Mouse (Mus musculus): ENCODE measurements around the gene Ctbp2. TPM values are rescaled to one million over a fixed set of nuclear protein-coding genes. Genes with fewer than 3 reads are reported as not detected.

The Ctbp2 gene
- polyA plus RNA-seq, 1 experiment from 2014 or later, result 46.8 TPM

DNA sequence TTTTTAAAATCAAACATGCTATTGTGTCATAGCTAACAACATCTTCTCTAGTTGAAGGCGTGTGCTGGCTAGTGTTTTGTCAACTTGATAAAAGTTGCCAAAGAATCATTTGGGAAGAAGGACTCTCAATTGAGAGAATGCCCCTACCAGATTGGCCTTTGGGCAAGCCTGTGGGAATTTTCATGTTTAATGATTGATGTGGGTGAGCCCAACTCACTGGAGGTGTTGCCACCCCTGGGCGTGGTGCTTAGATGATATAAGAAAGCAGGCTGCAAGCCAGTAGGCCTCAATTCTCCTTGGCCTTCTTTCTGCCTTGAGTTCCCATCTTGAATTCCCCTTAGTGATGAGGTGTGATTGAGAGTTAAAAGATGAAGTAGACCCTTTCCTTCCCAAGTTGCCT is 146.2 kb downstream of the Ctbp2 start:
- H3K27ac ChIP-seq (replicated peaks), result no peak overlapping the region
- H3K36me3 ChIP-seq, result peaks cover 69% of the 10 kb centered on the region
- no peak overlapping the region for H3K4me2 ChIP-seq
- ATAC-seq (ENCODE audit: extremely low read depth, insufficient number of reproducible peaks, low FRiP score, low TSS enrichment), result no peak
- no peaks in the 10 kb centered on the region for H3K9me3 ChIP-seq
- H3K9ac ChIP-seq, result no peak overlapping the region
- 96% methylated on average over 2 of the region's 2 CpGs for WGBS
- H3K4me1 ChIP-seq, result peaks cover 9% of the 10 kb centered on the region; the same call in 1 of the 2 replicates
- no peaks in the 10 kb centered on the region for H3K27me3 ChIP-seq (replicated peaks)
- H3K4me3 ChIP-seq, result no peak overlapping the region

GRCm38 (mm10) chr7:132976079-132976478 is 148.1 kb downstream of the Ctbp2 start:
- H3K9ac ChIP-seq, result no peak overlapping the region
- no peak overlapping the region for H3K27ac ChIP-seq (replicated peaks)
- no peak overlapping the region for H3K4me2 ChIP-seq
- 90% methylated on average over 2 of the region's 2 CpGs for WGBS
- ATAC-seq (ENCODE audit: extremely low read depth, insufficient number of reproducible peaks, low FRiP score, low TSS enrichment), result no peak
- H3K27me3 ChIP-seq (replicated peaks), result no peaks in the 10 kb centered on the region
- peaks cover 54% of the 10 kb centered on the region for H3K36me3 ChIP-seq
- no peaks in the 10 kb centered on the region for H3K4me1 ChIP-seq
- H3K4me3 ChIP-seq, result no peak overlapping the region
- H3K9me3 ChIP-seq, result no peaks in the 10 kb centered on the region

GRCm38 (mm10) chr7:132972079-132972478 is 152.1 kb downstream of the Ctbp2 start:
- ATAC-seq (ENCODE audit: extremely low read depth, insufficient number of reproducible peaks, low FRiP score, low TSS enrichment), result no peak
- no peak overlapping the region for H3K9ac ChIP-seq
- H3K9me3 ChIP-seq, result no peaks in the 10 kb centered on the region

DNA sequence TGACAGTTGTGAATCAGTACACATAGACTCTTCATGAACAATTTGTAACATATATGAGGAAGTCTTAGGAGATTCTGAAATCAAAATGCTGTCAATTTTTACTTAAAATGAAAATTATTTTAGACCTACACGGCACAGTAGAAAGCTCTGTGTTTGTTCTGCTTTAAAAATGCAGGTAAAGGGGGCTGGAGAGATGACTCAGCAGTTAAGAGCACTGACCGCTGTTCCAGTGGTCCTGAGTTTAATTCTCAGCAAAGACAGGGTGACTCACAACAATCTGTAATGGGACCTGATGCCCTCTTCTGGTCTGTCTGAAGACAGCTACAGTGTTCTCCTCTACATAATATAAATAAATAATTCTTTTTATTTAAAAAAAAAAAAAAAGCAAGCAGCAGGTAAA is 158.4 kb downstream of the Ctbp2 start:
- WGBS, result 85% methylated on average over 2 of the region's 2 CpGs
- H3K4me1 ChIP-seq, result 0 out of 2 replicates have a peak, but pooled peaks cover 4% of the 10 kb centered on the region
- H3K9me3 ChIP-seq, result no peaks in the 10 kb centered on the region
- no peak overlapping the region for H3K4me2 ChIP-seq
- H3K4me3 ChIP-seq, result no peak overlapping the region
- ATAC-seq (ENCODE audit: extremely low read depth, insufficient number of reproducible peaks, low FRiP score, low TSS enrichment), result no peak
- no peak overlapping the region for H3K9ac ChIP-seq
- H3K27me3 ChIP-seq (replicated peaks), result no peaks in the 10 kb centered on the region
- no peak overlapping the region for H3K27ac ChIP-seq (replicated peaks)
- peaks cover 25% of the 10 kb centered on the region for H3K36me3 ChIP-seq

More at GRCm38 (mm10) chr7:132972079-132972478, 152.1 kb downstream of the Ctbp2 start:
- Histone ChIP-seq H3K4me2 (no peak overlapping the region), H3K4me3 (no peak overlapping the region), H3K27me3 (replicated peaks) (no peaks in the 10 kb centered on the region), H3K27ac (replicated peaks) (no peak overlapping the region), H3K4me1 (no peaks in the 10 kb centered on the region), H3K36me3 (peaks cover 53% of the 10 kb centered on the region)
- 91% methylated on average over 2 of the region's 2 CpGs for WGBS

- ATAC-seq (ENCODE audit: extremely low read depth, insufficient number of reproducible peaks, low FRiP score, low TSS enrichment), result no peak
- 89% methylated on average over 3 of the region's 3 CpGs for WGBS
- H3K36me3 ChIP-seq, result peaks cover 23% of the 10 kb centered on the region
- no peak overlapping the region for H3K4me3 ChIP-seq
- H3K9me3 ChIP-seq, result no peaks in the 10 kb centered on the region
- no peaks in the 10 kb centered on the region for H3K27me3 ChIP-seq (replicated peaks)
- H3K4me2 ChIP-seq, result no peak overlapping the region
- H3K4me1 ChIP-seq, result 0 out of 2 replicates have a peak, but pooled peaks cover 4% of the 10 kb centered on the region
- H3K27ac ChIP-seq (replicated peaks), result no peak overlapping the region
- no peak overlapping the region for H3K9ac ChIP-seq
Measured at GRCm38 (mm10) chr7:132964395-132964794, 159.8 kb downstream of the Ctbp2 start.

DNA sequence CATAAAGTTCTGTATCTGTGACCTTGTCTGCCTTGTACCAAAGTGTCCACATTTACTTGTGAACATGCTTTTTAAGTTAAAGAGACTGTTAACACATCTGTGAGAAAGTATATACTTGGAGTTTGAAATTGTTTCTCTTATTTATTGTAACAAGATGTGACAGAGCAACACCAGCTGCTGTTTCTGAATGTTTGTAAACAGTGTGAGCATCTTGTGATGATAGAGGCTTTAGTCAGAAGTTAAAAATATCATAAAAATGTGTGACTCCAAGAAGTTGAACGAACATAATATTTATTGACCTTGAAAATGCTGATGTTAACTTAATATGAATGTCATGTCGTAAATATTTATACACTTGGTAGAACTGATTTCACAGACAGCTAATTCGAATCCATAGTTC is 173.5 kb downstream of the Ctbp2 start:
- Histone ChIP-seq H3K4me3 (no peak overlapping the region), H3K27ac (replicated peaks) (no peak overlapping the region), H3K36me3 (0 out of 2 replicates have a peak, but pooled peaks cover 3% of the 10 kb centered on the region), H3K9ac (no peak overlapping the region), H3K27me3 (replicated peaks) (no peaks in the 10 kb centered on the region), H3K4me1 (peaks cover 8% of the 10 kb centered on the region; the same call in 1 of the 2 replicates), H3K4me2 (no peak overlapping the region), H3K9me3 (no peaks in the 10 kb centered on the region)
- ATAC-seq (ENCODE audit: extremely low read depth, insufficient number of reproducible peaks, low FRiP score, low TSS enrichment), result no peak
- WGBS, result 84% methylated on average over 3 of the region's 3 CpGs

DNA sequence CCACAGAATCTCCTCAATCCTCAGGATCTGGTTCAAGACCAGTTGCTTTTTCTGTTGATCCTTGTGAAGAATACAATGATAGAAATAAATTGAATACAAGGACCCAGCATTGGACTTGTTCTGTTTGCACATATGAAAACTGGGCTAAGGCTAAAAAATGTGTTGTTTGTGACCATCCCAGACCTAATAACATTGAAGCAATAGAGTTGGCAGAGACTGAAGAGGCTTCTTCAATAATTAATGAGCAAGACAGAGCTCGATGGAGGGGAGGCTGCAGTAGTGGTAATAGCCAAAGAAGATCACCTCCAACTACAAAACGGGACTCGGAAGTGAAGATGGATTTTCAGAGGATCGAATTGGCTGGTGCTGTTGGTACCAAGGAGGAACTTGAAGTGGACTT is 174.2 kb downstream of the Ctbp2 start:
- no peak for ATAC-seq (ENCODE audit: extremely low read depth, insufficient number of reproducible peaks, low FRiP score, low TSS enrichment)
- Histone ChIP-seq H3K9ac (no peak overlapping the region), H3K36me3 (0 out of 2 replicates have a peak, but pooled peaks cover 3% of the 10 kb centered on the region), H3K27ac (replicated peaks) (no peak overlapping the region), H3K9me3 (no peaks in the 10 kb centered on the region), H3K4me2 (no peak overlapping the region), H3K4me1 (peaks cover 7% of the 10 kb centered on the region; the same call in 1 of the 2 replicates), H3K27me3 (replicated peaks) (no peaks in the 10 kb centered on the region), H3K4me3 (no peak overlapping the region)
- 90% methylated on average over 4 of the region's 4 CpGs for WGBS

GRCm38 (mm10) chr7:132940569-132940968 is 183.6 kb downstream of the Ctbp2 start:
- WGBS, result 76% methylated on average over 2 of the region's 2 CpGs
- no peak overlapping the region for H3K27ac ChIP-seq (replicated peaks)
- H3K36me3 ChIP-seq, result no peaks in the 10 kb centered on the region
- H3K9me3 ChIP-seq, result no peaks in the 10 kb centered on the region
- ATAC-seq (ENCODE audit: extremely low read depth, insufficient number of reproducible peaks, low FRiP score, low TSS enrichment), result no peak
- H3K27me3 ChIP-seq (replicated peaks), result no peaks in the 10 kb centered on the region
- no peak overlapping the region for H3K4me2 ChIP-seq
- no peak overlapping the region for H3K9ac ChIP-seq
- no peak overlapping the region for H3K4me3 ChIP-seq
- peaks cover 29% of the 10 kb centered on the region for H3K4me1 ChIP-seq

- no peak overlapping the region for H3K9ac ChIP-seq
- no peaks in the 10 kb centered on the region for H3K9me3 ChIP-seq
- H3K27ac ChIP-seq (replicated peaks), result no peak overlapping the region
- no peaks in the 10 kb centered on the region for H3K36me3 ChIP-seq
- peaks cover 31% of the 10 kb centered on the region for H3K4me1 ChIP-seq
- no peak overlapping the region for H3K4me2 ChIP-seq
- H3K4me3 ChIP-seq, result no peak overlapping the region
- ATAC-seq (ENCODE audit: extremely low read depth, insufficient number of reproducible peaks, low FRiP score, low TSS enrichment), result no peak
- 81% methylated on average over 2 of the region's 2 CpGs for WGBS
- H3K27me3 ChIP-seq (replicated peaks), result no peaks in the 10 kb centered on the region
Measured at GRCm38 (mm10) chr7:132939118-132939517, 185.0 kb downstream of the Ctbp2 start.

Other genes with a start within 250 kb of the Ctbp2 start
- 7.5 and 8.0 TPM in 2 replicates for gene Zranb1, start 193.2 kb downstream of the Ctbp2 start, polyA plus RNA-seq (2015; fragmentation: Nextera tagmentation; extraction: Ambion mirVana)
- gene Fgfr2, start 1.0 kb downstream of the Ctbp2 start, polyA plus RNA-seq (2015; fragmentation: Nextera tagmentation; extraction: Ambion mirVana), result 19.2 and 22.5 TPM in 2 replicates